Mouse (Mus musculus): ENCODE measurements around the gene Cryba4. TPM values are rescaled to one million over a fixed set of nuclear protein-coding genes. Genes with fewer than 3 reads are reported as not detected.

Gene Cryba4
- total and polyA plus RNA-seq, 3 experiments: 0.39 to 0.77 TPM; not detected in 1

GRCm38 (mm10) chr5:112225591-112225990 lies 26.7 kb downstream of the Cryba4 start:
- no peaks in the 10 kb centered on the region for H3K36me3 ChIP-seq (ENCODE audit: control insufficient read depth in 1 of 2, insufficient read depth in 2 of 2, low read length in 2 of 2)
- H3K4me3 ChIP-seq (ENCODE audit: control insufficient read depth in 1 of 2, insufficient read depth in 1 of 2, low read depth in 2 of 2, low read length in 2 of 2): no peak overlapping the region
- TF ChIP-seq MAX (IDR thresholded peaks at IDR 0.05; ENCODE audit: low read length) (no peak), ZNF384 (IDR thresholded peaks at IDR 0.05; ENCODE audit: low read depth, low read length) (no peak), SIN3A (IDR thresholded peaks at IDR 0.05; ENCODE audit: low read length) (no peak), CTCF (IDR thresholded peaks at IDR 0.05 in 2 of 3, conservative IDR thresholded peaks at IDR 0.05 in 1 of 3; ENCODE audit: control insufficient read depth in 1 of 3, insufficient read depth in 1 of 3, low read depth in 2 of 3, low read length in 3 of 3, poor library complexity in 1 of 3, severe bottlenecking in 1 of 3) (no peak), RAD21 (IDR thresholded peaks at IDR 0.05; ENCODE audit: low read depth, low read length) (no peak), TBP (IDR thresholded peaks at IDR 0.05; ENCODE audit: low read depth, low read length) (no peak), POLR2AphosphoS5 (IDR thresholded peaks at IDR 0.05; ENCODE audit: borderline replicate concordance, low read depth, low read length) (no peak), ZC3H11A (IDR thresholded peaks at IDR 0.05; ENCODE audit: low read depth, low read length) (no peak), ZMIZ1 (IDR thresholded peaks at IDR 0.05; ENCODE audit: low read depth, low read length) (no peak), USF2 (IDR thresholded peaks at IDR 0.05; ENCODE audit: borderline replicate concordance in 1 of 2, insufficient read depth in 1 of 2, low read depth in 1 of 2, low read length in 2 of 2) (no peak)
- no peak overlapping the region for H3K27ac ChIP-seq (ENCODE audit: control insufficient read depth, low read depth, low read length)
- H3K9me3 ChIP-seq (replicated peaks; ENCODE audit: insufficient read depth, low read length): no peaks in the 10 kb centered on the region
- no peak overlapping the region for H3K9ac ChIP-seq (ENCODE audit: control insufficient read depth, low read depth, low read length, poor library complexity, severe bottlenecking)
- no peaks in the 10 kb centered on the region for H3K4me1 ChIP-seq (ENCODE audit: control insufficient read depth in 1 of 2, insufficient read depth in 2 of 2, low read length in 2 of 2)
- no peaks in the 10 kb centered on the region for H3K79me2 ChIP-seq (ENCODE audit: control insufficient read depth, insufficient read depth, low read length, poor library complexity)
- H3K27me3 ChIP-seq (ENCODE audit: control insufficient read depth in 1 of 2, insufficient read depth in 2 of 2, low read length in 2 of 2): no peaks in the 10 kb centered on the region
- no peak for DNase-seq (ENCODE audit: low read depth, low spot score)

- Histone ChIP-seq H3K9me3 (replicated peaks; ENCODE audit: insufficient read depth, low read length) (no peaks in the 10 kb centered on the region), H3K27ac (ENCODE audit: control insufficient read depth, low read depth, low read length) (no peak overlapping the region), H3K27me3 (ENCODE audit: control insufficient read depth in 1 of 2, insufficient read depth in 2 of 2, low read length in 2 of 2) (no peaks in the 10 kb centered on the region), H3K4me3 (ENCODE audit: control insufficient read depth in 1 of 2, insufficient read depth in 1 of 2, low read depth in 2 of 2, low read length in 2 of 2) (no peak overlapping the region), H3K4me1 (ENCODE audit: control insufficient read depth in 1 of 2, insufficient read depth in 2 of 2, low read length in 2 of 2) (no peaks in the 10 kb centered on the region), H3K36me3 (ENCODE audit: control insufficient read depth in 1 of 2, insufficient read depth in 2 of 2, low read length in 2 of 2) (no peaks in the 10 kb centered on the region), H3K9ac (ENCODE audit: control insufficient read depth, low read depth, low read length, poor library complexity, severe bottlenecking) (no peak overlapping the region), H3K79me2 (ENCODE audit: control insufficient read depth, insufficient read depth, low read length, poor library complexity) (no peaks in the 10 kb centered on the region)
- no peak for TF ChIP-seq ZKSCAN1 (IDR thresholded peaks at IDR 0.05; ENCODE audit: low read depth, low read length)
- TF ChIP-seq TCF12 (IDR thresholded peaks at IDR 0.05; ENCODE audit: low read depth, low read length): no peak
- no peak for TF ChIP-seq MEF2A (IDR thresholded peaks at IDR 0.05; ENCODE audit: extremely low read depth, insufficient replicate concordance, low read depth, low read length, poor library complexity, severe bottlenecking)
- TF ChIP-seq ZNF384 (IDR thresholded peaks at IDR 0.05; ENCODE audit: low read depth, low read length): no peak
- no peak for TF ChIP-seq TBP (IDR thresholded peaks at IDR 0.05; ENCODE audit: low read depth, low read length)
- DNase-seq (ENCODE audit: low read depth, low spot score): no peak
Measured at GRCm38 (mm10) chr5:112220203-112220602, 32.1 kb downstream of the Cryba4 start.

- TF ChIP-seq USF1 (IDR thresholded peaks at IDR 0.05; ENCODE audit: low read depth, low read length) (no peak), POLR2AphosphoS5 (IDR thresholded peaks at IDR 0.05; ENCODE audit: borderline replicate concordance, low read depth, low read length) (no peak), JUND (IDR thresholded peaks at IDR 0.05; ENCODE audit: low read depth, low read length) (no peak)
- DNase-seq (ENCODE audit: low read depth, low spot score): no peak
- H3K27me3 ChIP-seq (ENCODE audit: control insufficient read depth in 1 of 2, insufficient read depth in 2 of 2, low read length in 2 of 2): no peaks in the 10 kb centered on the region
- no peak overlapping the region for H3K27ac ChIP-seq (ENCODE audit: control insufficient read depth, low read depth, low read length)
- H3K4me1 ChIP-seq (ENCODE audit: control insufficient read depth in 1 of 2, insufficient read depth in 2 of 2, low read length in 2 of 2): no peaks in the 10 kb centered on the region
- H3K79me2 ChIP-seq (ENCODE audit: control insufficient read depth, insufficient read depth, low read length, poor library complexity): no peaks in the 10 kb centered on the region
- H3K4me3 ChIP-seq (ENCODE audit: control insufficient read depth in 1 of 2, insufficient read depth in 1 of 2, low read depth in 2 of 2, low read length in 2 of 2): no peak overlapping the region
- H3K36me3 ChIP-seq (ENCODE audit: control insufficient read depth in 1 of 2, insufficient read depth in 2 of 2, low read length in 2 of 2): no peaks in the 10 kb centered on the region
- no peak overlapping the region for H3K9ac ChIP-seq (ENCODE audit: control insufficient read depth, low read depth, low read length, poor library complexity, severe bottlenecking)
- H3K9me3 ChIP-seq (replicated peaks; ENCODE audit: insufficient read depth, low read length): no peaks in the 10 kb centered on the region
Measured at GRCm38 (mm10) chr5:112219398-112219797, 32.9 kb downstream of the Cryba4 start.
